Mouse (Mus musculus): Measurements from ENCODE around the gene Olfr287. TPM values are rescaled to one million over a fixed set of nuclear protein-coding genes. Genes with fewer than 3 reads are reported as not detected.

The Olfr287 gene
- total RNA-seq, 2 experiments from 2014 or later: not detected

DNA sequence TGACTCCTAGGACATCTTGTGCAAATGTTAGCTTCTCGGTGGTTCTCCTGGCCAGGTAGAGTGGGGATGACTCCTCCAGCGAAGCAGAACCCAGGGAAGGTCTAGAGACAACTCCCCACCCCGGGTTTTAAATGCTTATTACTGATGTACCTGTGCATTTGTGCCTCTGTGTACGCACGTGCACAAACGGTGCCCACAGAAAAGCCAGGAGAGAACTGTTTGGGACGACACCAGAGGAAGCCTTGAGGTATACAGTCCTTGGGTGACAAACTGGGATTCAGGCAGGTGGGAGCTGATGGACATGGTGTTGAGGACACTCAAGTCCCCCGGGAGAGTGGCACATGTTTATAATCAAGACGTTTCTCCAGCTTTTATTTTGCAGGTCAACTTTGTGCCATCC lies 49.9 kb downstream of the Olfr287 start:
- no peak for ATAC-seq (replicated peaks; ENCODE audit: low FRiP score, low TSS enrichment, poor library complexity, severe bottlenecking)

- ATAC-seq (replicated peaks; ENCODE audit: low FRiP score, low TSS enrichment, poor library complexity, severe bottlenecking): no peak
Measured at GRCm38 (mm10) chr15:98170365-98170764, 50.5 kb downstream of the Olfr287 start.

GRCm38 (mm10) chr15:98168622-98169004 lies 52.2 kb downstream of the Olfr287 start:
- ATAC-seq (replicated peaks; ENCODE audit: low FRiP score, low TSS enrichment, poor library complexity, severe bottlenecking): no peak

- ATAC-seq (replicated peaks; ENCODE audit: low FRiP score, low TSS enrichment, poor library complexity, severe bottlenecking): peak; percentile 7; the same call in 1 of the 2 replicates
Measured at GRCm38 (mm10) chr15:98167645-98168621, 52.9 kb downstream of the Olfr287 start.

DNA sequence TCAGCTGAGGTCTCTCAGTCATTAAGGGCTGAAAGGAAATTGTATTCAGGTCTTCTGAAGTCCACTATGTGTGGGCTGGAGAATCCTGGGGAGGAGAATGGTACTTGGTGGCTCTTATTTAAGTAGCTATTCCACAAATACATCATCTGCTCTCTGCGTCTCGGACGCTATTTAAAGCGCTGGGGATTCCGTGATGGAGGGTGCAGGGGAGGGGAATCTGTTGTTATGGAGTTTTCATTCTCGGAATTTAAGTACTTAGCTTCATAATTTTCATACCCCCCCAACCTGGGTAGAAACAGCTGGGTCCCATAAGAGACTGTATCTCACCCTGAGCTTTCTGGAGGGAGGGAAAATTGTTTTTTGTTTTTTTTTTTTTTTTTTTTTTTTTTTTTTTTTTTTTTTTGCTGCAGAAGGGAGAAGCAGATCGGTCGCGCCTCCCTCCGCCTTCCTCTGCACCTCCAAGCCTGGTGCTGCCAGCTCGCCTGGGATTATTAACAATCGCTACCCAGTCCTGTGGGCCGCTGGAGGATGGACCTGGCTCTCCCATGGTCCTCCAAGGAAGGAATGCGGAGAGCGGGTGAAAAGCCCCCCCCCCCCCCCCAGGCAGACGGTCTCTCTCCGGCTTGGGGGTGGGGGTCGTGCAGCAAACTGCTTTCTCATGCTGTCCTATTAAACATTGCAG lies 53.8 kb downstream of the Olfr287 start, which contains the start of gene Ccdc184:
Gene Ccdc184, plus strand, starts transcription at position 196 of the 682 bp plus-strand sequence.
- ATAC-seq (replicated peaks; ENCODE audit: low FRiP score, low TSS enrichment, poor library complexity, severe bottlenecking): no peak

DNA sequence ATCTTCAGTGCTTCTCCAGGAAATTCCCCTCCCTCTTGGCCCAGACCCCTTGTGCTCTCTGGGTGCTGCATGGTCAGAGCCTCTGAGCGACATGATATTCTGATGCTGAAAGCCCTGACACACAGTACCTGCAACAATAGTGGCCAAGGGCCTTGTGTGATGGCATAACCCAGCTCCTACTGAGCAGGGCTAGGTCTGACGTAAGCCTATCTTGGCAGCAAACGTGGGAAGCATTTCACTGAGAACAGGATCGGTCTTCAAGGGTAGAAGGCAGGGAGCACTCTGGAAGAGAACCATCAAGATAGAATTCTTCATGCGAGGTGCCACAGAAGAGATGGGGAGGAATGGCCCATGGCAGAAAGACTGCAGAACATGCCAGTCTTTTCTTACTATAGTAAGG lies 55.3 kb downstream of the Olfr287 start, which contains the start of gene Asb8:
Gene Asb8, minus strand, starts transcription at position 101 of the 400 bp plus-strand sequence.
- no peak for ATAC-seq (replicated peaks; ENCODE audit: low FRiP score, low TSS enrichment, poor library complexity, severe bottlenecking)

DNA sequence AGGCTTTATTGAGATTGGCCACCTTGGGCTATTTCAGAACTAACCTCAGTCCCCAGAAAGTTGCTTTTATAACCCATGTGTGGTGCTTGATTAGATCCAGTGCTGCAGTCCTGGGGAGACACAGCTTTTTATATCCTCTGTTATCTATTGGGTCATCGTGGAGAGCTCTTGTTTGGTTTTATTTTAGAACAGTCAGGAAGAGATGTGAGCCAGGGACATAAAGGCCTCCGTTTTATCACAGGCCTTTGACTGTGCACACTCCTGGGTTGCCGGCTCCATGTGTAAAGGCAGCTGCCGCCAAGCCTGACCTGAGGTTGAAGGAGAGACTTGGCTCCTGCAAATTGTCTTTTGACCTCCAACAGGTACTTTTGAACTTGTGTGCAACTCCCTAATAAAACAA lies 58.3 kb downstream of the Olfr287 start:
- no peak for ATAC-seq (replicated peaks; ENCODE audit: low FRiP score, low TSS enrichment, poor library complexity, severe bottlenecking)

DNA sequence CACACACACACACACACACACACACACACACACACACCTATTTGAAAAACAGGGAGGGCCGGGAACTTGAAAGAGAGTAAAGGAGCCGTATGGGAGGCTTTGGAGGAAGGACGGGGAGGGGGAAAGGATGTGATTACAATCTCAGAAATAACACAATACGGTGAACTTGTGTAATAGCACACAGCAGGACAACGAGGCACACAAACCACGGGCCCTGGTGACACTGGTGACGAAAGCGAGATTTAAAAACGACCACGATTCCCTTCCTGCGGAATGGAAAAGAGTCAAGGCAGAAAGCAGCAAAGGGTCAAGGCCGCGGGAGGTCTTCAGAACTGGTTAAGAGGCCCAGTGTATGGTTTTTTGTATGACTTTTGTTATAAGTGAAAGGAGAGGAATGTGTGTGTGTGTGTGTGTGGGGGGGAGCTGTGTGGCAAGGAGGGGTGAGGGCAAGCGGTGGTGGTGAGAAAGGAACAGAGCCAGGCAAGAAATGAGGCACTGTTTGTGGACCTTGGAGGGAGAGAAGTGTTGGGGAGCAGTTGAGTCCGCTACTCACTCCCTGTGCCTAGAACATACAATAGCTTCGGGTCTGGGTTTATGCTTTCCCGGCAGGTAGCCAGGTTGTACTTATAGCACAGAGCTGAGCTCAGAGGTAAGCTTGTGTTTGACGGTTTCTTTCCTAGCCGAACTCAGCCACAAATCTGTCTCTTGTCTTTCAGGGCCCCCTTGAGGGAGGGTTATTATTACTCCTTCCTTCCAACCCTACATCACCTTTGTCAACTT lies 59.6 kb downstream of the Olfr287 start:
- ATAC-seq (replicated peaks; ENCODE audit: low FRiP score, low TSS enrichment, poor library complexity, severe bottlenecking): no peak

DNA sequence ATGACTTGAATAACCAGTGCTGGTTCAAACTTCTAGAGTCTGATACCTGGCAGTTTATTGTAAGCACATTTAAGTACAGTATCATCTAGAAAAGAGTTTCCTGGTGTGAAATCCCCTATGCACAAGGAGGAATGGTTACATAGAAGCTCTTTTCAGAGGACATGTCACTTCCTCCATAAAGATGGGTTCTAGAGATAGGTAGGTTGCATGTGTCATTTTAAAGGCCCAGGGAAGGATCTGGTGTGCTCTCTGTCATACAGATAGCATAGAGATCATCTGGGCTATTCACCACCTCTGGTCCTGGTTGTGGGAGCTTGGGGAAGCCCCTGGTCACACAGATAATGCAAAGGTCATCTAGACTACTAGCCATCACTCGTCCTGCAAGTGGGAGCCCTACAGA lies 63.6 kb downstream of the Olfr287 start:
- ATAC-seq (replicated peaks; ENCODE audit: low FRiP score, low TSS enrichment, poor library complexity, severe bottlenecking): no peak

Other genes with a start within 250 kb of the Olfr287 start
- gene Col2a1, start 216.4 kb downstream of the Olfr287 start, total RNA-seq (2014; fragmentation: Nextera tagmentation): not detected in 2 replicates
- not detected in 2 replicates for gene Col2a1, start 216.4 kb downstream of the Olfr287 start, total RNA-seq (2017)
- gene Pfkm, start 128.5 kb downstream of the Olfr287 start, total RNA-seq (2014; fragmentation: Nextera tagmentation): 69.0 and 74.9 TPM in 2 replicates
- 63.7 and 89.1 TPM in 2 replicates for gene Pfkm, start 128.5 kb downstream of the Olfr287 start, total RNA-seq (2017)
- 45.5 and 46.0 TPM in 2 replicates for gene Senp1, start 127.3 kb downstream of the Olfr287 start, total RNA-seq (2014; fragmentation: Nextera tagmentation)
- gene Senp1, start 127.3 kb downstream of the Olfr287 start, total RNA-seq (2017): 35.2 and 39.0 TPM in 2 replicates
- gene Asb8, start 55.4 kb downstream of the Olfr287 start, total RNA-seq (2014; fragmentation: Nextera tagmentation): 21.0 and 25.6 TPM in 2 replicates
- gene Asb8, start 55.4 kb downstream of the Olfr287 start, total RNA-seq (2017): 14.8 and 16.4 TPM in 2 replicates
- not detected in 2 replicates for gene Ccdc184, start 53.9 kb downstream of the Olfr287 start, total RNA-seq (2014; fragmentation: Nextera tagmentation)
- gene Ccdc184, start 53.9 kb downstream of the Olfr287 start, total RNA-seq (2017): not detected in 2 replicates
- not detected in 2 replicates for gene Olfr288, start 25.5 kb downstream of the Olfr287 start, total RNA-seq (2014; fragmentation: Nextera tagmentation)
- gene Olfr288, start 25.5 kb downstream of the Olfr287 start, total RNA-seq (2017): not detected in 2 replicates
- gene Gm44579, start 79 bp downstream of the Olfr287 start, total RNA-seq (2014; fragmentation: Nextera tagmentation): not detected in 2 replicates
- not detected in 2 replicates for gene Gm44579, start 79 bp downstream of the Olfr287 start, total RNA-seq (2017)
- gene Olfr286, start 13.4 kb upstream of the Olfr287 start, total RNA-seq (2014; fragmentation: Nextera tagmentation): not detected in 2 replicates
- gene Olfr286, start 13.4 kb upstream of the Olfr287 start, total RNA-seq (2017): not detected in 2 replicates
- not detected in 2 replicates for gene H1fnt, start 36.2 kb upstream of the Olfr287 start, total RNA-seq (2014; fragmentation: Nextera tagmentation)
- gene H1fnt, start 36.2 kb upstream of the Olfr287 start, total RNA-seq (2017): not detected in 2 replicates
- not detected in 2 replicates for gene Zfp641, start 75.1 kb upstream of the Olfr287 start, total RNA-seq (2014; fragmentation: Nextera tagmentation)
- not detected in 2 replicates for gene Zfp641, start 75.1 kb upstream of the Olfr287 start, total RNA-seq (2017)
- not detected in 2 replicates for gene Olfr285, start 96.3 kb upstream of the Olfr287 start, total RNA-seq (2014; fragmentation: Nextera tagmentation)
- gene Olfr285, start 96.3 kb upstream of the Olfr287 start, total RNA-seq (2017): not detected in 2 replicates
- gene Olfr284, start 119.9 kb upstream of the Olfr287 start, total RNA-seq (2014; fragmentation: Nextera tagmentation): not detected in 2 replicates
- gene Olfr284, start 119.9 kb upstream of the Olfr287 start, total RNA-seq (2017): not detected in 2 replicates
- not detected in 2 replicates for gene Olfr283, start 159.9 kb upstream of the Olfr287 start, total RNA-seq (2014; fragmentation: Nextera tagmentation)
- gene Olfr283, start 159.9 kb upstream of the Olfr287 start, total RNA-seq (2017): not detected in 2 replicates
- gene Olfr282, start 210.2 kb upstream of the Olfr287 start, total RNA-seq (2014; fragmentation: Nextera tagmentation): not detected in 2 replicates
- gene Olfr282, start 210.2 kb upstream of the Olfr287 start, total RNA-seq (2017): not detected in 2 replicates
- not detected in 2 replicates for gene Olfr281, start 231.5 kb upstream of the Olfr287 start, total RNA-seq (2014; fragmentation: Nextera tagmentation)
- not detected in 2 replicates for gene Olfr281, start 231.5 kb upstream of the Olfr287 start, total RNA-seq (2017)
- gene OR5BS1P, start 248.8 kb upstream of the Olfr287 start, total RNA-seq (2014; fragmentation: Nextera tagmentation): not detected in 2 replicates
- not detected in 2 replicates for gene OR5BS1P, start 248.8 kb upstream of the Olfr287 start, total RNA-seq (2017)

Data from megakaryocyte-erythroid progenitor cell, adult 5-6 weeks (primary cell).